Mouse (Mus musculus) thymus, adult 18-20 months (tissue): Measurements from ENCODE around the gene AC134908.4.
"Not testable (repeated sequence)": the region's sequence is repeated elsewhere in the genome, so short reads cannot be mapped to it uniquely, and the experiment has no call there.

Experiments
- DNase-seq, 2 experiments: peaks; one replicate each; pipeline ENCODE4 v3.0.0; 2022; ENCODE audit warnings: mixed read lengths in 2 of 2

Gene AC134908.4

DNA sequence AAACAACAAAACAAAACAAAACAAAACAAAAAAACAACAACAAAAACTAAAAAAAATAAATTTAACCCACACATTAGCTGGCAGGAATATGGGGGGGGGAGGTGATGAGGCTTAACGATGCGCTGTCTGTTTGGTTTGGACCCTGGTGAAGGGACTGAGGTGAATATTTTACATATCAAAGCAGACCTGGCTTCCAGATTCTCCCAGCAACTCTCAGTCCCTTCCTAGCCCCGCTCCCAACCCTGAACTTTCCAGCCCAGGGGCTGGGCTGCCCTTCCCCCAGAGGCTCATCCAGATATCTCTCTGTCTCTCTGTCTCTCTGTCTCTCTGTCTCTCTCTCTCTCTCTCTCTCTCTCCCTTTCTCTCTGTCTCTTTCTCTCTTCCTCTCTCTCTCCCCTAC is 32.9 kb downstream of the AC134908.4 start:
- DNase-seq = no peak

DNA sequence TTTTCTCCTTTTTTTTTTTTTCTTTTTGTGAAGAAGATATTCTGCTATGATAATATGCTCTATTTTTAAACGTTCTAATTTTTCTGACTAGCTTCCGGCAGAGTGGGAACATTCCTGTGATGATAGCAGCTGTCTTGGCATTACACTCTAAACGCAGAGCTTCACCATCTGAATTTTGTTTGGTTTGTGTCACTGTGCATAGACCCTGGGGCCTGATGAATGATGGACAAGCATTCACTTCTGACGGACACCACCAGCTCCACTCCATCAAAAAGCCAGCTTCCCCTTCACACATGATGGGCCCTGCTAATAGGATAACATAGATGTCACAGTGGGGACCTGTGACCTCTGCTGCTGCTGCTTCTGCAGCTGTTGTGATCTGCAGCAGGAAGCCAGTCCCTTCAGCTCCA is 33.9 kb downstream of the AC134908.4 start:
- DNase-seq = no peak

DNA sequence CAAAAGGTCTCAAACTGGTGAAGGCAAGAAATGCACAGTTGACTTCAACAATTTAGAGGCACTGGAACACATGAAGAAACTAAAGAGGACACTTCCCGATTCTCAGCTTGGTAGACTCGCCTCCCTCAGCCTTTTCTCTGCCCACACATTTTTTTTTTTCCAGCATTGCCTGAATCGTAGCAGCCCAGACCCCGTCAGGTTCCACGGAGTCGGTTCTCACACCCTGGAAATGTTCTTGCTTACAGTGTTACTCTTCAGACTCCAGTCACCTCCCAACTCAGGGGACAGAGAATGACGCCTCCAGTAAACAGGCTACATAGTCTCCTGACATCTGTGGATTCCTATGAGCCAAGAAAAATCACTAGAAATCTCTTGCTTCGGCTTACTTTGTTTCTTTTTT is 35.3 kb downstream of the AC134908.4 start:
- no peak for DNase-seq

DNA sequence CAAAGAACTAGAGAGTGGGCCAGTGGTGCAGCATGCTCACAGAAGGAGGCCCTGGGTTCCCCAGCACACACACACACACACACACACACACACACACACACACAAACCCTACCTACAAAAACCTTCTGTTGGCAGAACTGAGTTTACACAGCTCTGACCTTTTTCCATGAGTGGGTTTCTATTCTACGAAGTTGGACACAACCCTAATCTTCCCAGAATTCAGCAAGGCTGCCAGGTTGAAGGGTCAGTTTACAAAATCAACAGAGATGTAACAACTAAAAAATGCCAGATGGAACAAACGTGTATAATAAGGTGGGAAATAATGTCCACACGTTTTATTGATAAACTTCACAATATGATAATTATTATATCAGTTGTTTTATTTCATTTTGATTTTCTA is 37.8 kb downstream of the AC134908.4 start:
- DNase-seq = no peak

DNA sequence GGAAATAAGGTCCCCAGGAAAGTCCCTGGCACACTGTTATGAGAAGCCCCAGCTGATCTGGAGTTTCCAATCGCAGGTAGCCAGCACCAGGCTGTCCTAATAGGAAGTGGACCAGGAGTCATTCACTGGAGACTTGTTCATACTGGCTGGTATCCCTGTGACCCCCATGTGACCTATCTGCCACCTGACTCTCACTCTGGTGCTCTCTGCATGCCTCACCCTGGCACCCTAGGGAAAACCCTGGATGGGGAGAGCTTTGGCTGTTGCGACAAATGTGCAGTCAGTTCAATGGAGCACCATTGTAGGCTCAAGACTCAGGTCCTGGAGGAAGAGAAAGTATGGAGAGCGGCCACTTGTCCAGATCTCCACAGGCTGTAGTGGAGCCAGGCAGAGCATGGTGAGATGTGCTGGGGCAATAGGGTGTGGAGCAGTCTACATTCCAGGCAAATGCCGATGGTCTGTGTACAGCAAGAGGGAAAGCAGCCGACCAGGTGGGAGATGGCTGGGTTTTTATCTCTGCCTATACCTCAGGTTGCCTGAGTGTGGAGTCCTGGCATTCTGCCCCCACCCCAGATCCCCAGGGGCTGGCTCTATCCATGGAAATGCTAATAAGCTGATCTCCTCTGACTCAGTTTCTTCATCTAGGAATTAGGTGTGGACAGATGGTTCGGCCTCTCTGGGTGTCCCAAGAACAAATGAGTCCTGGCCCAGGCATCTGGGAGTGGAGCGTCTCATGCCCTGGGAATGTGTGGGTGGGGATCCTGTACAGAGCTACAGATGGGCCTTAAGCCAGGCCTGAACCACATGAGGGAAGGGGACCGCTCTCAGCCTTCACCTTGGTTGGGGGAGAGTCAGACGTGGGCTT is 38.8 kb downstream of the AC134908.4 start:
- no peak for DNase-seq

DNA sequence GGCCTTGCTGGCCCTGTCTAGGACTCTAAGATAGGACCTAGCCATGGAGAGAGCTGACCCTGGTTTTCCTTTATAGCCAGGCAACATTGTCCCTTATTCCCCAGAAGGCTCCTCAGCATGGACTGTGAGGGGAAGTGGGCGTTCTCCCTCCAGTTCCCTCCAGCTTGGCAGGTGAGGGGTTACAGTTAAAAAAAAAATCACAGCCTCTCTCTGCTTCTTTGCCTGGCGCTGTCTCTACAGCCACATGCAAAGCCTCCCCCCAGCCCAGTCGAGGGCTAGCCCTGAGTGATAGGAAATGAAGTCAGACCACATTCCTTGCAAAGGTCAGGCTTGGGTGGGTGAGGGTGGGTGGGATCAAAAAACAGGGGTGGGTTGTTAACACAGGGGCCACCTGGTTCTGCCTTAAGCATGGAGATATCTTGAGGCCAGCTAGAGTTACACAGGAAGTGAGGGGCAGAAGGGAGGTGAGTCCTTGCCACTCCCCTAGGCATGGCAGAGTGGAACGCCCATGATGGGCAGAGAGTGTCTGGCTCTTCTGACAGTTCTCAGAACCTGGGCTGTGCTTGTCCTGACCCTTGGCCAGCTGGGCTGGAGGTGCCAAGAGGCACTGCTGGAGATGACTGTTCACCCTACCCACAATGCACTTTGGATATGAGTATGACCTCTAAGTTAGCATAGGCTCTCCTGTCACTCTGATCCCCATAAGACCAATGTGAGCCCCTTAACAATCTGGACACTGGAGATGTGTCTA is 39.7 kb downstream of the AC134908.4 start:
- DNase-seq = no peak

DNA sequence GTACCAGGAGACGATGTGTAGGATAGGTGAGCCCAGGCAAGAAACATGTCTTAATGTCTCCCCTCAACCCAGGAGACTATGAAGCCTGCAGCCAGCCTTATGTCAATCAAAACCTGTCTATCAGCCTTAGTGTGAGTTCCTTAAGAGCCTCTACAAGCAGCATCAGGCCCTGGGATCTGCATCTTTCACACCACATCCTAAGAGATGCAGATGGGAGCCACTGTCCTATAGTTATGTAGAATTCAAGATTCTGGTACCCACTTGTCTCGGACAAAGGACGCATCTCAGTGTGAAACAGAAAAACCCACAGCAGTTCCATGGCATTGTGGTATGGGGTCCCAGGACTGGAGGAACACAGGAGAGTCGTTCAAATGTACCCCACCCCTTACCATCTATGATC is 40.4 kb downstream of the AC134908.4 start:
- DNase-seq = no peak

DNA sequence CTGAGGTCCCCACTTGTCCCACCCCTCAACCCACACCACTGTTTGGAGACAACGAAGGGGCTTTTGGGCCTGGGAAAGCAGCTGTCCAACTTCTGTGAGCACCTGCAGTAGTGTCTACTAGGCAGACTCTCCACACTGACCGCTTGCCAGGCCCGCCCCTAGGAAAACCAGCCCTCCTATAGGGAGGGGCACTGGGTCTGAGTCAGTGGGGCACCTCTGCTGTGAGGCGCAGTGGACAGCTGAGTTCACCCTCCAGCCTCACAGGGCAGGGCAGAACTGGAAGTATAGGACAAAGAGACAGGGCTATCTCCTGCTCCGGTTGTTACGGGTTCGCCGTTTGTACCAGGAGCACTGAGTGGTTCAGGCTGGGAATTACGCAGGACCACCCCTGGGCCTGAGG is 41.2 kb downstream of the AC134908.4 start, which contains the start of gene Msln:
Msln (minus strand) TSS at position 138 of the 400 bp plus-strand sequence.
- DNase-seq = no peak

DNA sequence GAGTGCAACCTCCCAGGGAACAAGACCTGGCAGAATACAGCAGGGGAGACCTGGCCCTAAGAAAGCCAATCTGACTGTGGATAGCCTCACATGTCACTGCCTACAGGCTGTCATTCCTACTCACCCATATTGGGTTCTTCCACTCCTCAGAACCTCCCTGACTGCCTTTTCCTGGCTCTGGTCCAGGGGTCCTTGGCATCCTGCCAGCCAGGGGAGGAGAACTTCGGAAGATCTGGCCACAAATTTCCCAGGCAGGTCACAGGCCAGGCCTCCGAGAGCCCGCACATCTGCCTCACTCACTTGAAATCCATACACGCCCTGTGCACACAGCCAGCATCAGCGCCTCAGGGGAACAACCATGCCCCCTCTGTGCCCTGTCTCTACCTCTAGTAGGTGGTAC is 44.0 kb downstream of the AC134908.4 start:
- no peak for DNase-seq

DNA sequence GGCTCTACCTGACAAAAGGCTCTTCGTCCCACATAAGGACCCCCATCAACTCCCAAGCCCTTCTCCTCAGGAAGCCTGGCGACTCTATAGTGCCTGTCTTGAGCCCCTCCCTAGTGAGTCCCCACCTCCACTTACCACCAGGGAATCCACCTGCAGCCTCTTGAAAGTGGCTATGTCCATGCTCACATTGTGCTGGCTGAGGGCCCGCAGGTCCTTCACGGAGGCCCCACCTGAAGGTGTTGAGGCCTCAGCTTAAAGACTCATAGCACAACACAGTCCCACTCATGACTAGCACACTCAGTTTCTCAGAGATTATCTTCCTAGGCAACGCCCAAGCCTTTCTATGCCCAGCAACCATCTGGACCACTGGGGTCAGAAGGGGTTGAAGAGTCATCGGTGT is 46.1 kb downstream of the AC134908.4 start:
- no peak for DNase-seq

DNA sequence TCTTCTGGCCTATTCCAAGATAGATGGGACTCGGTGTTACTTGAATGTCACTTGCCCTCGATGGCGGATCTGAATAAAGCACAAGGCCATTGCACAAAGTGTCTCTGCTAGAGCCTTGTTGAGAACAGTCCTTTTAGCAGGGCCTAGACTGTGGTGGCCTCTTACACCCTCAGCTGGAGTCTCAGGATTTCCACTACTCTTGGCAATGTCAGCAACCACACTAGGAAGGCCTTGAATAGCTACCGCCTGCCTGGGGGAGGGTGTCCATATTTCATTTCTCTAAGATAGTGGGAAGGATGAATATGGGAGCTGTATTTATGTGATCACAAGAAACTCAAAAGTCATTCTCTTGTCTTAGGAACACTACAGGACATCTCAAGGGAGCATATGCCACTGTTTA is 47.2 kb downstream of the AC134908.4 start:
- DNase-seq = no peak

DNA sequence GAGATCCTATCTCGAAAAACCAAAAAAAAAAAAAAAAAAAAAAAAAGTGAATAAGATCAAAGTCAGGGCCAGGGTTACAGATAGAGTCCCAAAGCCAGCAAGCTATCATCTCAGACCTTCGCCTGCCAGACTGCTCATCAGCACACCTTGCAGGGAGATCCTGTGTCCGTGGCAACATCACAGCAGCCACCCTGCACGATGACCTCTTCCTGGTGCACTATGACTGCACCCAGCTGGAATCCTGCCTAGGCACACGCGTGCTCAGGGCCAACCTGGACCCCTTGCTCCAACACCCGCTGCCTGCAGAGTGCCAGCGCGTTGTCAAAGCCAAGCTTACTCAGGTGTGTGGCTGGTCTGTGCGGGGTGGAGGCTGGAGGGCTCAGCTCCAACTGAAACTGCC is 51.1 kb downstream of the AC134908.4 start:
- no peak for DNase-seq

DNA sequence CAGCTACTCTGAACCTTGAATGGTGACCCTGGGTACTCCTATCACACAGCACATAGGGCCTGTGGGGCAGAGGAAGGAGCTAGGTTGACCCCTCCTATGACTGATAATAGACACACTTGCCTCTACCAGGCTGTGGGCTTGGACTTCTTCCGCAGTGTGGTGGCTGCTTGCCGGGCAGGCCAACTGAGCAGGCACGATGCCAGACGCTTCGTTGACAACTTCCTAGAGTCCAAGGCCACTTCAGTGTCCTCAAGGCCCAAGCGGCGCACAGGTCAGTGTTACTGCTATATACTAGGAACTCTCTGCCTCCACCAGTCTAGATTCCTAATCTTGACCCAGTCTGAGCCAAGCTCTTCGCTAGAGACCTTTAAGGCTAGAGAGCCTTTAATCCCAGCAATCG is 51.6 kb downstream of the AC134908.4 start:
- no peak for DNase-seq

DNA sequence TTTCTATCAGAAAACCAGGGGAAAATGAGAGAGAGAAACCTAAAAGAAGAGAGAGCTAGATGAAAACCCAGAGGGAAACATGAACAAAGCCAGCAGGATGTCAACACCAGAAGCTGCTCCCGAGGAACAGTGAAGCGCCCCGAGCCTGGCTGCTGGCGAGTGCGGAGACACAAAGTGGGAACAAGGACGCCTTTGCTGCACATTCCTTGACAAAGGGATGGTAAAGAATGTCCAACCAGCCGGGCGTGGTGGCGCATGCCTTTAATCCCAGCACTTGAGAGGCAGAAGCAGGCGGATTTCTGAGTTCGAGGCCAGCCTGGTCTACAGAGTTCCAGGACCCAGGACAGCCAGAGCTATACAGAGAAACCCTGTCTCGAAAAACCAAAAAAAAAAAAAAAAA is 54.0 kb downstream of the AC134908.4 start:
- DNase-seq = not testable (repeated sequence)
